Mouse (Mus musculus): ENCODE data around the gene Parp3.

- TF ChIP-seq GATA1 (IDR thresholded peaks at IDR 0.05; ENCODE audit: low read length) (no peak), TAL1 (IDR thresholded peaks at IDR 0.05; ENCODE audit: low read length) (no peak)
Measured at GRCm38 (mm10) chr9:106485076-106485475, 8.3 kb upstream of the Parp3 start.

Measured in erythroblast, embryonic 14.5 days (primary cell).